Mouse (Mus musculus) A20 (cell line): ENCODE results near the gene Gatad2b.

Experiments
- DNase-seq: peaks from one replicate; pipeline ENCODE4 v3.0.0-alpha.2; 2011; ENCODE audit warnings: low read depth, low spot score

Gatad2b gene

GRCm38 (mm10) chr3:90378496-90378895, 85.5 kb downstream of the Gatad2b start:
- DNase-seq = no peak

- DNase-seq = no peak
Observed at GRCm38 (mm10) chr3:90381727-90382126, 88.7 kb downstream of the Gatad2b start.

- DNase-seq = peak; percentile 92
Observed at GRCm38 (mm10) chr3:90383690-90384089, 90.7 kb downstream of the Gatad2b start.

GRCm38 (mm10) chr3:90384851-90385375, 91.9 kb downstream of the Gatad2b start:
- DNase-seq = no peak

GRCm38 (mm10) chr3:90386817-90387216, 93.8 kb downstream of the Gatad2b start:
- no peak for DNase-seq

GRCm38 (mm10) chr3:90387483-90387882, 94.5 kb downstream of the Gatad2b start:
- no peak for DNase-seq

GRCm38 (mm10) chr3:90388192-90388591, 95.2 kb downstream of the Gatad2b start:
- DNase-seq = no peak

GRCm38 (mm10) chr3:90388726-90389510, 95.9 kb downstream of the Gatad2b start:
- no peak for DNase-seq

GRCm38 (mm10) chr3:90389511-90390490, 96.8 kb downstream of the Gatad2b start, which contains the start of gene Slc27a3:
Slc27a3 (minus strand) TSS chr3:90389938.
- DNase-seq = no peak

- no peak for DNase-seq
Observed at GRCm38 (mm10) chr3:90391004-90391403, 98.0 kb downstream of the Gatad2b start.

- DNase-seq = no peak
Observed at GRCm38 (mm10) chr3:90391941-90392340, 99.0 kb downstream of the Gatad2b start.

GRCm38 (mm10) chr3:90392661-90393060, 99.7 kb downstream of the Gatad2b start:
- no peak for DNase-seq

GRCm38 (mm10) chr3:90395629-90396028, 102.7 kb downstream of the Gatad2b start:
- DNase-seq = no peak

- DNase-seq = no peak
Observed at GRCm38 (mm10) chr3:90400993-90401392, 108.0 kb downstream of the Gatad2b start.

GRCm38 (mm10) chr3:90404121-90404520, 111.1 kb downstream of the Gatad2b start:
- no peak for DNase-seq

GRCm38 (mm10) chr3:90404609-90405008, 111.6 kb downstream of the Gatad2b start:
- DNase-seq = no peak

GRCm38 (mm10) chr3:90406414-90406813, 113.4 kb downstream of the Gatad2b start:
- DNase-seq = no peak

- DNase-seq = no peak
Observed at GRCm38 (mm10) chr3:90408721-90409120, 115.7 kb downstream of the Gatad2b start.

GRCm38 (mm10) chr3:90412312-90413010, 119.5 kb downstream of the Gatad2b start:
- DNase-seq = peak; percentile 65

- no peak for DNase-seq
Observed at GRCm38 (mm10) chr3:90413011-90413396, 120.0 kb downstream of the Gatad2b start.
